Mouse (Mus musculus): ENCODE measurements around the gene Psenen. TPM values are rescaled to one million over a fixed set of nuclear protein-coding genes. Genes with fewer than 3 reads are reported as not detected.

Gene Psenen
- total RNA-seq, 4 experiments from 2014 or later: 97.2 to 102 (median 101) TPM

- no peak for DNase-seq (ENCODE audit: low spot score in 2 of 2)
Measured at GRCm38 (mm10) chr7:30553810-30554584, 9.4 kb downstream of the Psenen start.

- no peak for DNase-seq (ENCODE audit: low spot score in 2 of 2)
Measured at GRCm38 (mm10) chr7:30553021-30553589, 10.3 kb downstream of the Psenen start.

- DNase-seq (ENCODE audit: low spot score in 2 of 2): peak; percentile 84 to 97
Measured at GRCm38 (mm10) chr7:30552102-30553020, 11.1 kb downstream of the Psenen start, which contains the start of the genes Hspb6 and Proser3. Gene Hspb6, plus strand, starts transcription at chr7:30552178. Gene Proser3, minus strand, starts transcription at chr7:30552299.

- DNase-seq (ENCODE audit: low spot score in 2 of 2): no peak
Measured at GRCm38 (mm10) chr7:30551445-30552101, 11.9 kb downstream of the Psenen start.

- DNase-seq (ENCODE audit: low spot score in 2 of 2): no peak
Measured at GRCm38 (mm10) chr7:30550603-30551002, 12.8 kb downstream of the Psenen start.

- no peak for DNase-seq (ENCODE audit: low spot score in 2 of 2)
Measured at GRCm38 (mm10) chr7:30549880-30550279, 13.5 kb downstream of the Psenen start.

- DNase-seq (ENCODE audit: low spot score in 2 of 2): no peak
Measured at GRCm38 (mm10) chr7:30544327-30544726, 19.1 kb downstream of the Psenen start.

GRCm38 (mm10) chr7:30540572-30540971, 22.9 kb downstream of the Psenen start:
- DNase-seq (ENCODE audit: low spot score in 2 of 2): no peak

- peak; percentile 88 to 98 for DNase-seq (ENCODE audit: low spot score in 2 of 2)
Measured at GRCm38 (mm10) chr7:30534633-30535577, 28.5 kb downstream of the Psenen start, which contains the start of gene Arhgap33. Gene Arhgap33, minus strand, starts transcription at chr7:30535060.

GRCm38 (mm10) chr7:30533941-30534632, 29.3 kb downstream of the Psenen start:
- DNase-seq (ENCODE audit: low spot score in 2 of 2): no peak

- no peak for DNase-seq (ENCODE audit: low spot score in 2 of 2)
Measured at GRCm38 (mm10) chr7:30532931-30533330, 30.5 kb downstream of the Psenen start.

GRCm38 (mm10) chr7:30531291-30531815, 32.1 kb downstream of the Psenen start:
- DNase-seq (ENCODE audit: low spot score in 2 of 2): peak; percentile 58 to 85

- no peak for DNase-seq (ENCODE audit: low spot score in 2 of 2)
Measured at GRCm38 (mm10) chr7:30526981-30527380, 36.4 kb downstream of the Psenen start.

- no peak for DNase-seq (ENCODE audit: low spot score in 2 of 2)
Measured at GRCm38 (mm10) chr7:30526399-30526798, 37.0 kb downstream of the Psenen start.

GRCm38 (mm10) chr7:30525954-30526353, 37.5 kb downstream of the Psenen start:
- DNase-seq (ENCODE audit: low spot score in 2 of 2): no peak

- no peak for DNase-seq (ENCODE audit: low spot score in 2 of 2)
Measured at GRCm38 (mm10) chr7:30524487-30524886, 38.9 kb downstream of the Psenen start.

GRCm38 (mm10) chr7:30522871-30523270, 40.6 kb downstream of the Psenen start:
- no peak for DNase-seq (ENCODE audit: low spot score in 2 of 2)

- DNase-seq (ENCODE audit: low spot score in 2 of 2): no peak
Measured at GRCm38 (mm10) chr7:30520856-30521255, 42.6 kb downstream of the Psenen start.

- DNase-seq (ENCODE audit: low spot score in 2 of 2): no peak
Measured at GRCm38 (mm10) chr7:30520396-30520795, 43.0 kb downstream of the Psenen start.
